Mouse (Mus musculus): ENCODE results near the gene N4bp3. TPM values are rescaled to one million over a fixed set of nuclear protein-coding genes. Genes with fewer than 3 reads are reported as not detected.
"Not testable (repeated sequence)": the region's sequence is repeated elsewhere in the genome, so short reads cannot be mapped to it uniquely, and the experiment has no call there.

Gene N4bp3
- polyA plus RNA-seq, 1 experiment from 2014 or later, result 34.1 TPM

GRCm38 (mm10) chr11:51677737-51678418 is 27.2 kb upstream of the N4bp3 start:
- ATAC-seq, result no peak
- H3K9ac ChIP-seq (ENCODE audit: low read depth, low read length), result no peak overlapping the region
- WGBS, result 73% methylated on average over 6 of the region's 6 CpGs
- no peaks in the 10 kb centered on the region for H3K9me3 ChIP-seq (ENCODE audit: control insufficient read depth, low read length)
- H3K4me3 ChIP-seq (ENCODE audit: low read length), result no peak overlapping the region
- H3K36me3 ChIP-seq (ENCODE audit: control insufficient read depth, insufficient read depth, low read length), result no peaks in the 10 kb centered on the region
- no peak overlapping the region for H3K27ac ChIP-seq (ENCODE audit: low read depth, low read length)
- no peaks in the 10 kb centered on the region for H3K27me3 ChIP-seq (replicated peaks; ENCODE audit: control insufficient read depth, insufficient read depth, low read length)
- H3K4me2 ChIP-seq (ENCODE audit: low read length), result no peak overlapping the region
- no peaks in the 10 kb centered on the region for H3K4me1 ChIP-seq (ENCODE audit: control insufficient read depth, insufficient read depth, low read depth, low read length)

- H3K27me3 ChIP-seq (replicated peaks; ENCODE audit: control insufficient read depth, insufficient read depth, low read length), result no peaks in the 10 kb centered on the region
- no peak overlapping the region for H3K9ac ChIP-seq (ENCODE audit: low read depth, low read length)
- no peaks in the 10 kb centered on the region for H3K4me1 ChIP-seq (ENCODE audit: control insufficient read depth, insufficient read depth, low read depth, low read length)
- WGBS, result 84% methylated on average over 5 of the region's 5 CpGs
- H3K9me3 ChIP-seq (ENCODE audit: control insufficient read depth, low read length), result no peaks in the 10 kb centered on the region
- H3K27ac ChIP-seq (ENCODE audit: low read depth, low read length), result no peak overlapping the region
- ATAC-seq, result no peak
- no peaks in the 10 kb centered on the region for H3K36me3 ChIP-seq (ENCODE audit: control insufficient read depth, insufficient read depth, low read length)
- H3K4me3 ChIP-seq (ENCODE audit: low read length), result no peak overlapping the region
- no peak overlapping the region for H3K4me2 ChIP-seq (ENCODE audit: low read length)
These were observed 24.7 kb upstream of the N4bp3 start for GRCm38 (mm10) chr11:51675386-51675785.

- Histone ChIP-seq H3K36me3 (ENCODE audit: control insufficient read depth, insufficient read depth, low read length) (no peaks in the 10 kb centered on the region), H3K4me1 (ENCODE audit: control insufficient read depth, insufficient read depth, low read depth, low read length) (no peaks in the 10 kb centered on the region), H3K9me3 (ENCODE audit: control insufficient read depth, low read length) (no peaks in the 10 kb centered on the region), H3K27me3 (replicated peaks; ENCODE audit: control insufficient read depth, insufficient read depth, low read length) (no peaks in the 10 kb centered on the region), H3K27ac (ENCODE audit: low read depth, low read length) (no peak overlapping the region), H3K4me2 (ENCODE audit: low read length) (no peak overlapping the region), H3K9ac (ENCODE audit: low read depth, low read length) (no peak overlapping the region), H3K4me3 (ENCODE audit: low read length) (no peak overlapping the region)
- ATAC-seq, result no peak
- WGBS, result 85% methylated on average over 9 of the region's 9 CpGs
These were observed 22.6 kb upstream of the N4bp3 start for GRCm38 (mm10) chr11:51673291-51673690.

GRCm38 (mm10) chr11:51671376-51671775 is 20.7 kb upstream of the N4bp3 start:
- H3K4me1 ChIP-seq (ENCODE audit: control insufficient read depth, insufficient read depth, low read depth, low read length), result no peaks in the 10 kb centered on the region
- H3K9me3 ChIP-seq (ENCODE audit: control insufficient read depth, low read length), result no peaks in the 10 kb centered on the region
- no peak overlapping the region for H3K4me3 ChIP-seq (ENCODE audit: low read length)
- no peaks in the 10 kb centered on the region for H3K36me3 ChIP-seq (ENCODE audit: control insufficient read depth, insufficient read depth, low read length)
- ATAC-seq, result no peak
- no peak overlapping the region for H3K4me2 ChIP-seq (ENCODE audit: low read length)
- no peaks in the 10 kb centered on the region for H3K27me3 ChIP-seq (replicated peaks; ENCODE audit: control insufficient read depth, insufficient read depth, low read length)
- 65% methylated on average over 2 of the region's 2 CpGs for WGBS
- no peak overlapping the region for H3K27ac ChIP-seq (ENCODE audit: low read depth, low read length)
- H3K9ac ChIP-seq (ENCODE audit: low read depth, low read length), result no peak overlapping the region

GRCm38 (mm10) chr11:51670846-51671245 is 20.2 kb upstream of the N4bp3 start:
- Histone ChIP-seq H3K4me3 (ENCODE audit: low read length) (no peak overlapping the region), H3K27ac (ENCODE audit: low read depth, low read length) (no peak overlapping the region), H3K9me3 (ENCODE audit: control insufficient read depth, low read length) (no peaks in the 10 kb centered on the region), H3K9ac (ENCODE audit: low read depth, low read length) (no peak overlapping the region), H3K4me1 (ENCODE audit: control insufficient read depth, insufficient read depth, low read depth, low read length) (no peaks in the 10 kb centered on the region), H3K27me3 (replicated peaks; ENCODE audit: control insufficient read depth, insufficient read depth, low read length) (no peaks in the 10 kb centered on the region), H3K4me2 (ENCODE audit: low read length) (no peak overlapping the region), H3K36me3 (ENCODE audit: control insufficient read depth, insufficient read depth, low read length) (no peaks in the 10 kb centered on the region)
- WGBS, result 90% methylated on average over 7 of the region's 7 CpGs
- no peak for ATAC-seq

GRCm38 (mm10) chr11:51664747-51665146 is 14.1 kb upstream of the N4bp3 start:
- H3K9me3 ChIP-seq (ENCODE audit: control insufficient read depth, low read length); H3K4me3 ChIP-seq (ENCODE audit: low read length); H3K9ac ChIP-seq (ENCODE audit: low read depth, low read length); ATAC-seq; H3K36me3 ChIP-seq (ENCODE audit: control insufficient read depth, insufficient read depth, low read length); H3K27ac ChIP-seq (ENCODE audit: low read depth, low read length); H3K4me1 ChIP-seq (ENCODE audit: control insufficient read depth, insufficient read depth, low read depth, low read length); H3K27me3 ChIP-seq (replicated peaks; ENCODE audit: control insufficient read depth, insufficient read depth, low read length); H3K4me2 ChIP-seq (ENCODE audit: low read length): not testable (repeated sequence)
- WGBS, result 95% methylated on average over 7 of the region's 7 CpGs

- WGBS, result 63% methylated on average over 6 of the region's 7 CpGs
These were observed 12.0 kb upstream of the N4bp3 start for GRCm38 (mm10) chr11:51662632-51663031.

GRCm38 (mm10) chr11:51661867-51662365 is 11.3 kb upstream of the N4bp3 start:
- ATAC-seq, result no peak
- H3K4me1 ChIP-seq (ENCODE audit: control insufficient read depth, insufficient read depth, low read depth, low read length), result no peaks in the 10 kb centered on the region; the same call in 1 of the 2 replicates
- no peak overlapping the region for H3K4me3 ChIP-seq (ENCODE audit: low read length)
- no peak overlapping the region for H3K9ac ChIP-seq (ENCODE audit: low read depth, low read length)
- 74% methylated on average over 16 of the region's 16 CpGs for WGBS
- H3K27ac ChIP-seq (ENCODE audit: low read depth, low read length), result no peak overlapping the region
- no peak overlapping the region for H3K4me2 ChIP-seq (ENCODE audit: low read length)
- no peaks in the 10 kb centered on the region for H3K27me3 ChIP-seq (replicated peaks; ENCODE audit: control insufficient read depth, insufficient read depth, low read length)
- no peaks in the 10 kb centered on the region for H3K36me3 ChIP-seq (ENCODE audit: control insufficient read depth, insufficient read depth, low read length)
- H3K9me3 ChIP-seq (ENCODE audit: control insufficient read depth, low read length), result no peaks in the 10 kb centered on the region

More at GRCm38 (mm10) chr11:51662632-51663031, 12.0 kb upstream of the N4bp3 start:
- no peak overlapping the region for H3K27ac ChIP-seq (ENCODE audit: low read depth, low read length)
- no peaks in the 10 kb centered on the region for H3K36me3 ChIP-seq (ENCODE audit: control insufficient read depth, insufficient read depth, low read length)
- H3K9me3 ChIP-seq (ENCODE audit: control insufficient read depth, low read length), result no peaks in the 10 kb centered on the region
- no peak overlapping the region for H3K4me3 ChIP-seq (ENCODE audit: low read length)
- H3K4me1 ChIP-seq (ENCODE audit: control insufficient read depth, insufficient read depth, low read depth, low read length), result no peaks in the 10 kb centered on the region; the same call in 1 of the 2 replicates
- H3K9ac ChIP-seq (ENCODE audit: low read depth, low read length), result no peak overlapping the region
- H3K27me3 ChIP-seq (replicated peaks; ENCODE audit: control insufficient read depth, insufficient read depth, low read length), result no peaks in the 10 kb centered on the region
- no peak overlapping the region for H3K4me2 ChIP-seq (ENCODE audit: low read length)
- ATAC-seq, result no peak

- Histone ChIP-seq H3K9ac (ENCODE audit: low read depth, low read length) (no peak overlapping the region), H3K27ac (ENCODE audit: low read depth, low read length) (no peak overlapping the region), H3K4me2 (ENCODE audit: low read length) (no peak overlapping the region), H3K27me3 (replicated peaks; ENCODE audit: control insufficient read depth, insufficient read depth, low read length) (no peaks in the 10 kb centered on the region), H3K9me3 (ENCODE audit: control insufficient read depth, low read length) (no peaks in the 10 kb centered on the region), H3K36me3 (ENCODE audit: control insufficient read depth, insufficient read depth, low read length) (no peaks in the 10 kb centered on the region), H3K4me1 (ENCODE audit: control insufficient read depth, insufficient read depth, low read depth, low read length) (no peaks in the 10 kb centered on the region; the same call in 1 of the 2 replicates), H3K4me3 (ENCODE audit: low read length) (no peak overlapping the region)
- WGBS, result 48% methylated on average over 6 of the region's 6 CpGs
- peak; percentile 69 for ATAC-seq
These were observed 8.1 kb upstream of the N4bp3 start for GRCm38 (mm10) chr11:51658705-51659104.

All from hindbrain, embryonic 16.5 days (tissue).